Mouse (Mus musculus) neural tube, embryonic 11.5 days (tissue): ENCODE data around the gene Zfp566. TPM values are rescaled to one million over a fixed set of nuclear protein-coding genes. Genes with fewer than 3 reads are reported as not detected.

Source experiments
- ATAC-seq: fragments of 200-750 bp; cut with Nextera tagmentation; 2 replicates; pipeline ENCODE4 v1.8.0; 2017; ENCODE audit warnings: moderate number of reproducible peaks, mild to moderate bottlenecking, moderate TSS enrichment, moderate library complexity; ENCODE audit not compliant: insufficient read depth, low FRiP score, low TSS enrichment
- DNase-seq: peaks from one replicate; pipeline ENCODE4 v3.0.0-alpha.2; 2015; ENCODE audit warnings: low spot score
- H3K27ac ChIP-seq: fragments of 300-500 bp; sonication (generic); 2 replicates; pipeline ENCODE4 v1.5.1; 2014; ENCODE audit warnings: low read depth, mild to moderate bottlenecking, low read length
- H3K27me3 ChIP-seq: fragments of 300-500 bp; sonication (generic); 2 replicates; pipeline ENCODE4 v1.6.1; 2014; ENCODE audit warnings: mild to moderate bottlenecking, low read length, mixed read lengths; ENCODE audit not compliant: control insufficient read depth, insufficient read depth
- H3K36me3 ChIP-seq: fragments of 300-500 bp; sonication (generic); 2 replicates; pipeline ENCODE4 v1.6.1; 2014; ENCODE audit warnings: mild to moderate bottlenecking, low read length, moderate library complexity, mixed read lengths; ENCODE audit not compliant: control insufficient read depth, insufficient read depth
- H3K4me1 ChIP-seq: fragments of 300-500 bp; sonication (generic); 2 replicates; pipeline ENCODE4 v1.6.1; 2014; ENCODE audit warnings: low read length, mixed read lengths; ENCODE audit not compliant: control insufficient read depth, insufficient read depth
- H3K4me2 ChIP-seq: fragments of 300-500 bp; sonication (generic); 2 replicates; pipeline ENCODE4 v1.6.1; 2014; ENCODE audit warnings: low read depth, mild to moderate bottlenecking, moderate library complexity
- H3K4me3 ChIP-seq: fragments of 300-500 bp; sonication (generic); 2 replicates; pipeline ENCODE4 v1.5.1; 2014; ENCODE audit warnings: low read depth, low read length
- H3K9ac ChIP-seq: fragments of 300-500 bp; sonication (generic); 2 replicates; pipeline ENCODE4 v1.6.1; 2014; ENCODE audit warnings: mild to moderate bottlenecking, low read length
- H3K9me3 ChIP-seq: fragments of 300-500 bp; sonication (generic); 2 replicates; pipeline ENCODE4 v1.6.1; 2016; ENCODE audit warnings: low read length; ENCODE audit not compliant: control insufficient read depth
- WGBS: fragments of 180-500 bp; shearing (Covaris S2); extraction: QIAGEN DNeasy Blood & Tissue Kit; methylation state at CpG from one replicate; pipeline ENCODE4 v1.1.7; 2014; 5-methylcytosine and 5-hydroxymethylcytosine counted together
- polyA plus RNA-seq: library from polyadenylated mRNA; unstranded; fragments of >200 nt; fragmentation: Nextera tagmentation; extraction: Ambion mirVana; gene quantifications from 2 replicates; pipeline ENCODE4 v1.2.1, GENCODE M21; 2014

The Zfp566 gene
- polyA plus RNA-seq, 1 experiment from 2014 or later, result 15.3 TPM

- Histone ChIP-seq H3K9ac (no peak overlapping the region), H3K9me3 (peaks cover 12% of the 10 kb centered on the region), H3K4me2 (no peak overlapping the region), H3K36me3 (peaks cover 34% of the 10 kb centered on the region), H3K27ac (no peak overlapping the region), H3K4me1 (no peaks in the 10 kb centered on the region), H3K27me3 (no peaks in the 10 kb centered on the region), H3K4me3 (no peak overlapping the region)
- 96% methylated on average over 13 of the region's 13 CpGs for WGBS
- ATAC-seq (no peak), DNase-seq (no peak)
These were observed 9.0 kb upstream of the Zfp566 start for GRCm38 (mm10) chr7:30099297-30099696.

- ATAC-seq, result no peak
- Histone ChIP-seq H3K36me3 (peaks cover 11% of the 10 kb centered on the region), H3K27me3 (no peaks in the 10 kb centered on the region), H3K4me2 (peak overlapping the region; percentile 74), H3K9me3 (no peaks in the 10 kb centered on the region), H3K27ac (no peak overlapping the region; the same call in 1 of the 2 replicates), H3K4me1 (no peaks in the 10 kb centered on the region), H3K9ac (peak overlapping the region; percentile 95), H3K4me3 (peak overlapping the region; percentile 68)
- no peak for DNase-seq
- 13% methylated on average over 5 of the region's 5 CpGs for WGBS
These were observed 5.3 kb upstream of the Zfp566 start for GRCm38 (mm10) chr7:30095551-30096125.

GRCm38 (mm10) chr7:30094646-30095429, 4.5 kb upstream of the Zfp566 start, which contains the start of gene Zfp260:
TSS of gene Zfp260 (plus strand) at chr7:30094777.
- peaks cover 4% of the 10 kb centered on the region; the same call in 1 of the 2 replicates for H3K36me3 ChIP-seq
- H3K4me2 ChIP-seq, result peak within 1 kb of the TSS; percentile 74
- H3K27me3 ChIP-seq, result no peaks in the 10 kb centered on the region
- H3K4me3 ChIP-seq, result peak within 1 kb of the TSS; percentile 68
- H3K9me3 ChIP-seq, result no peaks in the 10 kb centered on the region
- peak; percentile 75 for ATAC-seq
- H3K4me1 ChIP-seq, result no peaks in the 10 kb centered on the region
- peak within 1 kb of the TSS; percentile 95 for H3K9ac ChIP-seq
- peak within 1 kb of the TSS; percentile 94 for H3K27ac ChIP-seq
- under 1% methylated on average over 26 of the region's 26 CpGs for WGBS
- DNase-seq, result peak; percentile 94

- 76% methylated on average over 6 of the region's 6 CpGs for WGBS
- no peak for DNase-seq
- H3K27ac ChIP-seq, result no peak overlapping the region
These were observed 3.6 kb upstream of the Zfp566 start for GRCm38 (mm10) chr7:30093918-30094415.

GRCm38 (mm10) chr7:30092666-30093065, 2.3 kb upstream of the Zfp566 start:
- DNase-seq, result no peak
- Histone ChIP-seq H3K9me3 (no peaks in the 10 kb centered on the region), H3K4me2 (no peak overlapping the region), H3K4me1 (peaks cover 7% of the 10 kb centered on the region), H3K9ac (no peak overlapping the region), H3K4me3 (no peak overlapping the region), H3K36me3 (no peaks in the 10 kb centered on the region), H3K27ac (no peak overlapping the region), H3K27me3 (no peaks in the 10 kb centered on the region)
- ATAC-seq, result no peak
- WGBS, result 87% methylated on average over 9 of the region's 9 CpGs

More at GRCm38 (mm10) chr7:30093918-30094415, 3.6 kb upstream of the Zfp566 start:
- Histone ChIP-seq H3K9ac (no peak overlapping the region), H3K4me3 (peak overlapping the region; percentile 68), H3K36me3 (peaks cover 3% of the 10 kb centered on the region; the same call in 1 of the 2 replicates), H3K4me1 (peaks cover 4% of the 10 kb centered on the region), H3K27me3 (no peaks in the 10 kb centered on the region), H3K4me2 (peak overlapping the region; percentile 74), H3K9me3 (no peaks in the 10 kb centered on the region)
- no peak for ATAC-seq

- ATAC-seq (0 out of 2 replicates have a peak, but pooled peaks have one; percentile 0), DNase-seq (no peak)
- WGBS, result 13% methylated on average over 9 of the region's 9 CpGs
- Histone ChIP-seq H3K27ac (no peak overlapping the region), H3K9me3 (no peaks in the 10 kb centered on the region), H3K36me3 (peaks cover 4% of the 10 kb centered on the region), H3K4me1 (peaks cover 7% of the 10 kb centered on the region), H3K4me3 (peak overlapping the region; percentile 66), H3K9ac (peak overlapping the region; percentile 80), H3K4me2 (peak overlapping the region; percentile 49), H3K27me3 (no peaks in the 10 kb centered on the region)
These were observed 751 bp upstream of the Zfp566 start for GRCm38 (mm10) chr7:30090970-30091585.

- H3K4me2 ChIP-seq, result peak overlapping the region; percentile 70
- peaks cover 7% of the 10 kb centered on the region for H3K4me1 ChIP-seq
- no peak overlapping the region for H3K27ac ChIP-seq
- DNase-seq, result no peak
- no peaks in the 10 kb centered on the region for H3K9me3 ChIP-seq
- no peak for ATAC-seq
- H3K36me3 ChIP-seq, result peaks cover 10% of the 10 kb centered on the region
- WGBS, result 22% methylated on average over 6 of the region's 6 CpGs
- no peaks in the 10 kb centered on the region for H3K27me3 ChIP-seq
- peak overlapping the region; percentile 66 for H3K4me3 ChIP-seq
- H3K9ac ChIP-seq, result peak overlapping the region; percentile 80
These were observed 922 bp downstream of the Zfp566 start for GRCm38 (mm10) chr7:30089405-30089804.

GRCm38 (mm10) chr7:30086524-30086923, 3.8 kb downstream of the Zfp566 start:
- WGBS, result 95% methylated on average over 9 of the region's 9 CpGs
- Histone ChIP-seq H3K36me3 (peaks cover 10% of the 10 kb centered on the region), H3K27ac (no peak overlapping the region), H3K4me3 (no peak overlapping the region), H3K4me1 (peaks cover 7% of the 10 kb centered on the region), H3K4me2 (no peak overlapping the region), H3K9ac (no peak overlapping the region), H3K9me3 (no peaks in the 10 kb centered on the region), H3K27me3 (no peaks in the 10 kb centered on the region)
- DNase-seq (no peak), ATAC-seq (no peak)
